Comparison of ENCODE assay signal across 23 mouse cellular contexts in the genomic region with DNA sequence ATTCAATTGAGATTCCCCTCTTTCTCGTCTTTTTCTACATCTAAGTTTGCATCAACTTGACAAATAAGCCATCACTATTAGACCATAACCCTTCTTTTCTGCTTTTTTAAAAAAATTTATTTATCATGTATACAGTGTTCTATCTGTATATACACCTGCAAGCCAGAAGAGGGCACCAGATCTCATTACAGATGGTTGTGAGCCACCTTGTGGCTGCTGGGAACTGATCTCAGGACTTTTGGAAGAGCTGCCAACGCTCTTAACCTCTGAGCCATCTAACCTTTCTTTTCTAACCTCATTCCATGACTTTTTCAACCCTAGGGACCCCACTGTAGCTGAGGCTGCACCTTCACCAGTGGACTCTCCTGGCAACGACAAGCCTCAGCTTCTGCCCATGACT. TPM values are rescaled to one million over a fixed set of nuclear protein-coding genes. Genes with fewer than 3 reads are reported as not detected.
A peak's percentile ranks its signal among the peaks of the same experiment; 100 is the strongest.
DNase-seq lines count a peak whose midpoint lies in the region; ATAC-seq and TF ChIP-seq lines count a peak whose summit lies in the region.
"Had no signal": no experiment of that assay in that cellular context is flagged by ENCODE, and none has a peak within 500 bp of the region (broad histone marks: within the 10 kb centered on the region; RNA-seq: fewer than 3 reads in every experiment).

No protein-coding gene starts in this region.

- H3K4me2 ChIP-seq in kidney, postnatal 0 days (ENCODE audit: low read length): no peak overlapping the region
- H3K4me2 ChIP-seq in lung, embryonic 14.5 days: no peak overlapping the region
- H3K4me2 ChIP-seq: embryonic facial prominence, embryonic 13.5 days; forebrain, embryonic 13.5 days; hindbrain, embryonic 14.5 days; liver, embryonic 13.5 days; midbrain, embryonic 11.5 days had no signal

- H3K36me3 ChIP-seq in kidney, postnatal 0 days (ENCODE audit: insufficient read depth, low read length): no peaks in the 10 kb centered on the region
- no peaks in the 10 kb centered on the region; the same call in 1 of the 2 replicates for H3K36me3 ChIP-seq in lung, embryonic 14.5 days (ENCODE audit: insufficient read depth)
- H3K36me3 ChIP-seq: embryonic facial prominence, embryonic 13.5 days; limb, embryonic 10.5 days; liver, embryonic 13.5 days had no signal

- peak; percentile 51 for TF ChIP-seq CTCF in kidney, postnatal 0 days (IDR thresholded peaks at IDR 0.05; ENCODE audit: low read depth)
- TF ChIP-seq CTCF in lung, embryonic 14.5 days (IDR thresholded peaks at IDR 0.05; ENCODE audit: low read depth): 0 out of 2 replicates have a peak, but pooled peaks have one; percentile 16

- 94% methylated on average over 3 of the region's 3 CpGs for WGBS in kidney, postnatal 0 days
- 84% methylated on average over 3 of the region's 3 CpGs for WGBS in lung, embryonic 14.5 days

- H3K27me3 ChIP-seq in kidney, postnatal 0 days (ENCODE audit: insufficient read depth, low read length): no peaks in the 10 kb centered on the region
- H3K27me3 ChIP-seq in lung, embryonic 14.5 days (ENCODE audit: insufficient read depth, low read length): no peaks in the 10 kb centered on the region
- H3K27me3 ChIP-seq: embryonic facial prominence, embryonic 13.5 days; forebrain, embryonic 13.5 days; liver, embryonic 13.5 days had no signal

- H3K4me1 ChIP-seq in kidney, postnatal 0 days (replicated peaks; ENCODE audit: insufficient read depth, low read length): peaks cover 13% of the 10 kb centered on the region
- peaks cover 24% of the 10 kb centered on the region for H3K4me1 ChIP-seq in lung, embryonic 14.5 days (ENCODE audit: insufficient read depth)
- H3K4me1 ChIP-seq: embryonic facial prominence, embryonic 13.5 days had no signal

- no peak for ATAC-seq in kidney, postnatal 0 days (replicated peaks; ENCODE audit: low FRiP score, low read depth)
- ATAC-seq in lung, embryonic 14.5 days (ENCODE audit: insufficient read depth): no peak
- ATAC-seq: forebrain, embryonic 13.5 days had no signal

- DNase-seq in kidney, postnatal 0 days (ENCODE audit: low spot score): no peak
- no peak for DNase-seq in kidney, adult 18-20 months
- no peak for DNase-seq in lung, embryonic 14.5 days
- no peak for DNase-seq in lung, postnatal 10 days
- DNase-seq in ES-CJ7 (ENCODE audit: low read depth, low spot score) (peak; percentile 46), ZHBTc4 (ENCODE audit: low read depth, low spot score) (peak; percentile 51)
- DNase-seq in spleen, postnatal 10 days (ENCODE audit: low spot score in 2 of 2): no peak
- DNase-seq in urinary bladder, adult 2 months (ENCODE audit: low spot score): no peak
- DNase-seq: adrenal gland, postnatal 10 days; cerebellum, adult 18-20 months; cerebellum, postnatal 25 days; embryo, embryonic 11 days; gastrocnemius, postnatal 10 days; heart, adult 11 months; heart, postnatal 36 days; kidney, postnatal 4 days; liver, embryonic 13.5 days had no signal

- no peak overlapping the region for H3K4me3 ChIP-seq in kidney, postnatal 0 days (replicated peaks; ENCODE audit: low read depth, low read length)
- H3K4me3 ChIP-seq in lung, embryonic 14.5 days (ENCODE audit: low read depth, low read length): no peak overlapping the region
- H3K4me3 ChIP-seq: embryonic facial prominence, embryonic 13.5 days; erythroblast, embryonic 14.5 days; forebrain, embryonic 13.5 days; limb, embryonic 10.5 days; liver, embryonic 13.5 days had no signal

- no peak overlapping the region for H3K9ac ChIP-seq in kidney, postnatal 0 days (ENCODE audit: low read depth, low read length)
- H3K9ac ChIP-seq in lung, embryonic 14.5 days: no peak overlapping the region
- H3K9ac ChIP-seq: embryonic facial prominence, embryonic 13.5 days; forebrain, embryonic 13.5 days; hindbrain, embryonic 14.5 days; liver, embryonic 13.5 days had no signal

- no peak overlapping the region for H3K27ac ChIP-seq in kidney, postnatal 0 days
- H3K27ac ChIP-seq in lung, embryonic 14.5 days (ENCODE audit: low read depth): no peak overlapping the region
- H3K27ac ChIP-seq: embryonic facial prominence, embryonic 13.5 days; forebrain, embryonic 13.5 days; hindbrain, embryonic 14.5 days; limb, embryonic 10.5 days; liver, embryonic 13.5 days had no signal

- no peaks in the 10 kb centered on the region for H3K9me3 ChIP-seq in kidney, postnatal 0 days (replicated peaks; ENCODE audit: low read length)
- H3K9me3 ChIP-seq in lung, embryonic 14.5 days (ENCODE audit: low read depth, low read length): no peaks in the 10 kb centered on the region; the same call in 1 of the 2 replicates
- H3K9me3 ChIP-seq: embryonic facial prominence, embryonic 13.5 days; limb, embryonic 10.5 days had no signal

RNA-seq across cellular contexts. Expression of a gene that starts 13.4 kb away (rescaled TPM):
- polyA plus RNA-seq in kidney, postnatal 0 days (2015; fragmentation: Nextera tagmentation; extraction: Ambion mirVana): 48.6 and 62.4 TPM in 2 replicates
- 95.0 and 95.1 TPM in 2 replicates for polyA plus RNA-seq in lung, embryonic 14.5 days (2014; fragmentation: Nextera tagmentation; extraction: Ambion mirVana)
- polyA plus RNA-seq in urinary bladder, adult 2 months (2012; rRNA removed): 144 and 160 TPM in 2 replicates

RNA-seq across cellular contexts. Expression of a gene that starts 41.0 kb away (rescaled TPM):
- 170 and 185 TPM in 2 replicates for polyA plus RNA-seq in kidney, postnatal 0 days (2015; fragmentation: Nextera tagmentation; extraction: Ambion mirVana)
- 160 and 163 TPM in 2 replicates for polyA plus RNA-seq in lung, embryonic 14.5 days (2014; fragmentation: Nextera tagmentation; extraction: Ambion mirVana)
- 84.3 and 84.4 TPM in 2 replicates for polyA plus RNA-seq in urinary bladder, adult 2 months (2012; rRNA removed)

RNA-seq across cellular contexts. Expression of a gene that starts 44.9 kb away (rescaled TPM):
- 737 and 848 TPM in 2 replicates for polyA plus RNA-seq in kidney, postnatal 0 days (2015; fragmentation: Nextera tagmentation; extraction: Ambion mirVana)
- polyA plus RNA-seq in lung, embryonic 14.5 days (2014; fragmentation: Nextera tagmentation; extraction: Ambion mirVana): 630 and 724 TPM in 2 replicates
- 3,847 and 3,981 TPM in 2 replicates for polyA plus RNA-seq in urinary bladder, adult 2 months (2012; rRNA removed)

Comparison
In these comparisons a context has a peak if more than half of its experiments do, and no peak if none do; other contexts are left out.
1. DNase-seq: peak in ES-CJ7 (single experiment) and ZHBTc4 (single experiment); none in kidney, postnatal 0 days (single experiment), kidney, adult 18-20 months (single experiment), lung, embryonic 14.5 days (single experiment), lung, postnatal 10 days (single experiment), spleen, postnatal 10 days (0 of 2) and urinary bladder, adult 2 months (single experiment).